In the genomic region with DNA sequence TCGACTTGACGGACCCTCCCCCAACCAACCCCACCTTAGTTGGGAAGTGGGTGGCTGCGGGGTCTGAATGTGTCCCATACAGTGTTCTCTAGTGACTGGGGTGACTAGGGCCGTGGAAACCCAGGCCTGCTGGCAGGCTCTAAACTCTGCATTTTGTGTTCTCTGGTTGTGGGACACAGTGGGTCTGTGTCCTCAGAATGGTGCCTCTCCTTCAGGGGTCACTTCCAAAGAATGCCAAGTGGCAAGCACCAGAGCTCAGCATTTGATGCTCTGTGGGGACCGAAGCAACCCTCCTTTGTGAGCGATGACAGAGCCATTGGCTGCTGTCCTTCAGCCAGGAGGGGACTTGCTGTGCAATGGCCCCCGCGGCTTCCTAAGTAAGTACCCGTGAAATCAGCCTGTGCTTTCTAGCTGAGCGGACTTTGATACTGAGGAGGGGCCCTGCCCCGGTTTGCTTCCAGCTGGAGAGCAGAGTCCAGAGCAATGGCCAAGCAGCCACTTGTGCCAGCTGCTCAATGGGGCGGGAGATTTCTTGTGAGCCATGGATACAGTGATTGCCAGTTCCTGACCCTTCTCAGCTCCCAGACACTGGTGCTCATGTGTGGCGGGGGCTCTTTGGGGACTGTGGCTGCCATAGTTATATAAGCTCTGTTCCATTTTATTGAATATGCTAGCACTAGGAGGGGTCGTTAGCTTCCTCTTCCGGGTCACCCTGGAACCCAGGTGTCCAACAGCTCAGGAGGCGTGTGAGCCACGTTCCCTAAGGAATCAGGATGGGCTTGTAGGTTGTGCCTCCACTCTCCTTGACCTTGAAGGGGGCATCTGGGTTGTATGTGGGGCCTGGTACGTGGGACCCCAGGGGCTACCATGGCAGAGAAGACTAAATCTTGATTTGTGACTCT, we compare ENCODE assay signal across 8 mouse cellular contexts.
DNase-seq lines count a peak whose midpoint lies in the region; ATAC-seq lines count a peak whose summit lies in the region.

No protein-coding gene starts in this region.

- no peaks in the 10 kb centered on the region for H3K36me3 ChIP-seq in intestine, embryonic 15.5 days
- no peaks in the 10 kb centered on the region for H3K36me3 ChIP-seq in liver, embryonic 15.5 days (replicated peaks)

- H3K27me3 ChIP-seq in intestine, embryonic 15.5 days (replicated peaks): no peaks in the 10 kb centered on the region
- H3K27me3 ChIP-seq in liver, embryonic 15.5 days: no peaks in the 10 kb centered on the region

- peak; percentile 51 for DNase-seq in cerebellum, adult 11-12 months
- DNase-seq in cerebellum, postnatal 36 days: peak; percentile 18 to 20
- no peak for DNase-seq in testis, postnatal 10 days (ENCODE audit: low spot score)
- no peak for DNase-seq in gastrocnemius, postnatal 25 days

- no peak overlapping the region for H3K9ac ChIP-seq in intestine, embryonic 15.5 days
- H3K9ac ChIP-seq in liver, embryonic 15.5 days: no peak overlapping the region

- H3K27ac ChIP-seq in intestine, embryonic 15.5 days: no peak overlapping the region; the same call in 1 of the 2 replicates
- no peak overlapping the region for H3K27ac ChIP-seq in liver, embryonic 15.5 days (replicated peaks)

- 66% methylated on average over 18 of the region's 18 CpGs for WGBS in intestine, embryonic 15.5 days
- WGBS in liver, embryonic 15.5 days (ENCODE audit: insufficient replicate concordance): 58% methylated on average over 18 of the region's 18 CpGs

- no peaks in the 10 kb centered on the region for H3K9me3 ChIP-seq in intestine, embryonic 15.5 days
- H3K9me3 ChIP-seq in liver, embryonic 15.5 days (replicated peaks): no peaks in the 10 kb centered on the region

- peak overlapping the region; percentile 41; the same call in 1 of the 2 replicates for H3K4me2 ChIP-seq in intestine, embryonic 15.5 days (replicated peaks)
- no peak overlapping the region for H3K4me2 ChIP-seq in liver, embryonic 15.5 days

- no peak overlapping the region for H3K4me3 ChIP-seq in intestine, embryonic 15.5 days (replicated peaks)
- no peak overlapping the region for H3K4me3 ChIP-seq in liver, embryonic 15.5 days (replicated peaks)

- peaks cover 6% of the 10 kb centered on the region; the same call in 1 of the 2 replicates for H3K4me1 ChIP-seq in intestine, embryonic 15.5 days (replicated peaks)
- peaks cover 10% of the 10 kb centered on the region for H3K4me1 ChIP-seq in liver, embryonic 15.5 days (replicated peaks)

- ATAC-seq in intestine, embryonic 15.5 days: peak; percentile 95
- 0 out of 2 replicates have a peak, but pooled peaks have one; percentile 49 for ATAC-seq in liver, embryonic 15.5 days (ENCODE audit: insufficient read depth)
- ATAC-seq in granulocyte monocyte progenitor cell, adult 5-6 weeks (replicated peaks; ENCODE audit: poor library complexity, severe bottlenecking): no peak
- ATAC-seq in monocyte, adult 5-6 weeks (replicated peaks; ENCODE audit: insufficient number of reproducible peaks, low FRiP score, low TSS enrichment, poor library complexity, severe bottlenecking): no peak

Comparison
In these comparisons a context has a peak if more than half of its experiments do, and no peak if none do; other contexts are left out.
1. DNase-seq: peak in cerebellum, adult 11-12 months (single experiment) and cerebellum, postnatal 36 days (2 of 2); none in testis, postnatal 10 days (single experiment) and gastrocnemius, postnatal 25 days (single experiment).
2. ATAC-seq: peak in intestine, embryonic 15.5 days (single experiment) and liver, embryonic 15.5 days (single experiment); none in granulocyte monocyte progenitor cell, adult 5-6 weeks (single experiment) and monocyte, adult 5-6 weeks (single experiment).